In the genomic region with DNA sequence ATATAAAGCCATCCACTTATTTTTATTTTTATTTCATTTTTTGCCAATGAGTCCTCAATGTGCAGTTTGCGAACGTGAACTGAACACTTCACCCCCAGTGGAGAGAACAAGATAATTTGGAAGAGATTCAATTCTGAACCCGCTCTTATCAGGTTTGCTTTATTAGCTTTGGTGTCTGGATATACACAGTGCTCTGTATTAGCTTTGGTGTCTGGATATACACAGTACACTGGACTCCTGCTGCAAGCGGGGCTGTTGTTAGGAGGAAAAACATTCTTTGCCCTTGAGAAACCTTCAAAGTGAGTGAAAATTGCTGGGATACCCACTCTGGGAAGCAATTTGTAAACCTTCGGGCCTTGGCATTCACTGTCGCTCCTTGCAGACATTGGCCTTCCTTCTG, we compare ENCODE assay signal across 28 mouse cellular contexts.
"Had no signal": no experiment of that assay in that cellular context is flagged by ENCODE, and none has a peak within 500 bp of the region (broad histone marks: within the 10 kb centered on the region; RNA-seq: fewer than 3 reads in every experiment).

No protein-coding gene starts in this region.

- H3K4me2 ChIP-seq: embryonic facial prominence, embryonic 12.5 days; embryonic facial prominence, embryonic 13.5 days; embryonic facial prominence, embryonic 15.5 days; forebrain, embryonic 12.5 days; forebrain, embryonic 13.5 days; forebrain, embryonic 15.5 days had no signal

- ATAC-seq: forebrain, embryonic 13.5 days; forebrain, embryonic 14.5 days; forebrain, embryonic 15.5 days; forebrain, embryonic 16.5 days; forebrain, postnatal 0 days had no signal

- H3K27ac ChIP-seq: embryonic facial prominence, embryonic 10.5 days; embryonic facial prominence, embryonic 12.5 days; embryonic facial prominence, embryonic 13.5 days; embryonic facial prominence, embryonic 15.5 days; forebrain, embryonic 10.5 days; forebrain, embryonic 12.5 days; forebrain, embryonic 13.5 days; forebrain, embryonic 15.5 days; gastrocnemius, adult 2 months had no signal

- H3K36me3 ChIP-seq: embryonic facial prominence, embryonic 10.5 days; embryonic facial prominence, embryonic 12.5 days; embryonic facial prominence, embryonic 13.5 days; embryonic facial prominence, embryonic 15.5 days; forebrain, embryonic 10.5 days; forebrain, embryonic 12.5 days; forebrain, embryonic 15.5 days had no signal

- H3K9me3 ChIP-seq: embryonic facial prominence, embryonic 10.5 days; embryonic facial prominence, embryonic 12.5 days; embryonic facial prominence, embryonic 13.5 days; embryonic facial prominence, embryonic 15.5 days; forebrain, embryonic 10.5 days; forebrain, embryonic 12.5 days; forebrain, embryonic 13.5 days; forebrain, embryonic 15.5 days had no signal

- H3K27me3 ChIP-seq: embryonic facial prominence, embryonic 12.5 days; embryonic facial prominence, embryonic 13.5 days; embryonic facial prominence, embryonic 15.5 days; forebrain, embryonic 12.5 days; forebrain, embryonic 13.5 days; forebrain, embryonic 15.5 days had no signal

- H3K4me3 ChIP-seq: embryonic facial prominence, embryonic 10.5 days; embryonic facial prominence, embryonic 12.5 days; embryonic facial prominence, embryonic 13.5 days; embryonic facial prominence, embryonic 15.5 days; erythroblast, embryonic 14.5 days; forebrain, embryonic 10.5 days; forebrain, embryonic 12.5 days; forebrain, embryonic 13.5 days; forebrain, embryonic 15.5 days; gastrocnemius, adult 2 months had no signal

- H3K4me1 ChIP-seq: embryonic facial prominence, embryonic 10.5 days; embryonic facial prominence, embryonic 12.5 days; embryonic facial prominence, embryonic 13.5 days; embryonic facial prominence, embryonic 15.5 days; forebrain, embryonic 10.5 days; forebrain, embryonic 12.5 days; forebrain, embryonic 13.5 days; forebrain, embryonic 15.5 days had no signal

- H3K9ac ChIP-seq: embryonic facial prominence, embryonic 12.5 days; embryonic facial prominence, embryonic 13.5 days; embryonic facial prominence, embryonic 15.5 days; forebrain, embryonic 12.5 days; forebrain, embryonic 13.5 days; forebrain, embryonic 15.5 days; forebrain, postnatal 0 days had no signal

- DNase-seq: cerebellum, adult 2 months; cerebellum, adult 8-10 months; cerebellum, adult 9-10 months; cerebellum, adult 9-11 months; cerebellum, postnatal 10 days; cerebellum, postnatal 14 days; cerebellum, postnatal 25 days; cerebellum, postnatal 36 days; embryo, embryonic 11 days; forebrain, postnatal 0 days; gastrocnemius, adult 2 months; gastrocnemius, postnatal 10 days; gastrocnemius, postnatal 14 days; gastrocnemius, postnatal 25 days; gastrocnemius, postnatal 36 days; heart, adult 11 months; heart, adult 18-20 months had no signal
